In genomic region chr14:122079428-122079827, GRCm38 (mm10) we compare ENCODE assay signal across 8 mouse cellular contexts. TPM values are rescaled to one million over a fixed set of nuclear protein-coding genes. Genes with fewer than 3 reads are reported as not detected.
A peak's percentile ranks its signal among the peaks of the same experiment; 100 is the strongest.
DNase-seq lines count a peak whose midpoint lies in the region; ATAC-seq and TF ChIP-seq lines count a peak whose summit lies in the region.

No protein-coding gene starts in this region.

- no peak overlapping the region for H3K4me2 ChIP-seq in embryonic facial prominence, embryonic 11.5 days (ENCODE audit: low read depth, low read length)

- H3K4me3 ChIP-seq in gastrocnemius, adult 2 months: no peak overlapping the region
- H3K4me3 ChIP-seq in embryonic facial prominence, embryonic 11.5 days (ENCODE audit: low read depth, low read length): no peak overlapping the region

- TF ChIP-seq CTCF in gastrocnemius, adult 2 months (IDR thresholded peaks at IDR 0.05): peak; percentile 66

- peak; percentile 63 for DNase-seq in gastrocnemius, adult 2 months
- no peak for DNase-seq in gastrocnemius, adult 8-10 months (ENCODE audit: low spot score in 2 of 2)
- peak; percentile 70 for DNase-seq in CD4-positive helper T cell, adult 2 months (ENCODE audit: low read depth, low spot score)
- DNase-seq in adrenal gland, postnatal 36 days: peak; percentile 73 to 81
- DNase-seq in embryonic facial prominence, embryonic 11.5 days (ENCODE audit: low spot score): peak; percentile 55
- peak; percentile 61 to 62 for DNase-seq in layer of hippocampus, postnatal 10 days (ENCODE audit: low spot score in 2 of 2)
- DNase-seq in naive thymus-derived CD4-positive, alpha-beta T cell, adult 2 months (ENCODE audit: low read depth): peak; percentile 86
- peak; percentile 36 to 51 for DNase-seq in urinary bladder, adult 18-20 months (ENCODE audit: low spot score in 2 of 2)

- H3K27me3 ChIP-seq in embryonic facial prominence, embryonic 11.5 days (ENCODE audit: control insufficient read depth, insufficient read depth, low read length): no peaks in the 10 kb centered on the region

- no peak overlapping the region for H3K9ac ChIP-seq in embryonic facial prominence, embryonic 11.5 days (replicated peaks; ENCODE audit: low read length)

- H3K36me3 ChIP-seq in embryonic facial prominence, embryonic 11.5 days (replicated peaks; ENCODE audit: control insufficient read depth, insufficient read depth, low read depth, low read length): no peaks in the 10 kb centered on the region

- ATAC-seq in embryonic facial prominence, embryonic 11.5 days (replicated peaks; ENCODE audit: insufficient number of reproducible peaks, low FRiP score, low TSS enrichment, low read depth): no peak

- H3K9me3 ChIP-seq in embryonic facial prominence, embryonic 11.5 days (replicated peaks; ENCODE audit: control insufficient read depth, low read length): no peaks in the 10 kb centered on the region

- no peaks in the 10 kb centered on the region for H3K4me1 ChIP-seq in embryonic facial prominence, embryonic 11.5 days (ENCODE audit: control insufficient read depth, insufficient read depth, low read length)

- intact Hi-C loops in gastrocnemius, adult 2 months (cut with DNase I): loop anchor here (5.0 kb wide), 1 partner anchor 33 kb away; no protein-coding TSS in a partner anchor

- no peak overlapping the region for H3K27ac ChIP-seq in gastrocnemius, adult 2 months
- H3K27ac ChIP-seq in embryonic facial prominence, embryonic 11.5 days (replicated peaks; ENCODE audit: low read depth, low read length): no peak overlapping the region

- 42% methylated on average over 6 of the region's 6 CpGs for WGBS in embryonic facial prominence, embryonic 11.5 days

RNA-seq across cellular contexts. Expression of gene Tm9sf2, which starts 27.4 kb away (rescaled TPM):
- total RNA-seq in gastrocnemius, adult 2 months (2021): 10 to 100 TPM; 66.1 to 71.7 TPM
- 10 to 100 TPM; 65.0 to 68.9 (median 65.6) TPM for total RNA-seq in gastrocnemius, adult 8-10 months (2022)
- total RNA-seq in adrenal gland, postnatal 36 days (2021): 100 to 1,000 TPM; 149 to 177 TPM
- polyA plus RNA-seq in embryonic facial prominence, embryonic 11.5 days (2014; fragmentation: Nextera tagmentation; extraction: Ambion mirVana): 146 and 159 TPM in 2 replicates
- total RNA-seq in layer of hippocampus, postnatal 10 days (2021): 10 to 100 TPM; 78.5 to 89.9 TPM

RNA-seq across cellular contexts. Expression of gene Timm8a2, which starts 45.0 kb away (rescaled TPM):
- total RNA-seq in gastrocnemius, adult 2 months (2021): not detected
- total RNA-seq in gastrocnemius, adult 8-10 months (2022): not detected
- not detected for total RNA-seq in adrenal gland, postnatal 36 days (2021)
- polyA plus RNA-seq in embryonic facial prominence, embryonic 11.5 days (2014; fragmentation: Nextera tagmentation; extraction: Ambion mirVana): not detected in 2 replicates
- total RNA-seq in layer of hippocampus, postnatal 10 days (2021): not detected

Comparison
In these comparisons a context has a peak if more than half of its experiments do, and no peak if none do; other contexts are left out.
1. DNase-seq: peak in gastrocnemius, adult 2 months (single experiment), CD4-positive helper T cell, adult 2 months (single experiment), adrenal gland, postnatal 36 days (2 of 2), embryonic facial prominence, embryonic 11.5 days (single experiment), layer of hippocampus, postnatal 10 days (2 of 2), naive thymus-derived CD4-positive, alpha-beta T cell, adult 2 months (single experiment) and urinary bladder, adult 18-20 months (2 of 2); none in gastrocnemius, adult 8-10 months (0 of 2).